Mouse (Mus musculus): ENCODE measurements around the gene Zfp366.

DNA sequence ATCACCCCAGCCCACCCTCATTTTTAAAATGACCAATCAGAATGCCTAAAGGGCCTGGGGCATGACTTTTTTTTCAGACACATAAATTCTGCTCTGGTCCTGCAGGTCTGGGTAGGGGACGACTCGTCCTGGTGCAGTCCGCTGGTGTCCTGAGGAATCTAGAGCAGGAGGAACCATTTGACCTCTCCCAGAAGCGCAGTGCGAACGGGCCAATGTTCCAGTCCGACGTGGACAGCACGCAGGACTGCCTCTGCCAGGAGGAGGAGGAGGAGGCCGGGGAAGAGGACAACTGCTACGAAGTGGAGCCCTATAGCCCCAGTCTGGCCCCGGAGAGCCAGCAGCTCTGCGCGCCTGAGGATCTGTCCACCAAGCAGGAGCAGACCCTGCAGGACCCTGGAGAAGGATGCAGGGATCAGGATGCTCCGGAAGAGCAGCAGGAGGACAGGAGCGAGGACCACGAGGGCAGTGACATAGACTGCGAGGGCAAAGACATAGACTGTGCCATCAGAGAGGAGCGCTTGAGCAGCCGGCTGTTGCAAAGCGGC lies 61.4 kb downstream of the Zfp366 start:
- TF ChIP-seq CTCF (IDR thresholded peaks at IDR 0.05; ENCODE audit: extremely low read depth, insufficient read length, insufficient replicate concordance, low read depth, low read length), result no peak
- TF ChIP-seq POLR2A (IDR thresholded peaks at IDR 0.05; ENCODE audit: low read depth, low read length), result no peak
